Mouse (Mus musculus) cerebellum, adult 2 months (tissue): ENCODE measurements around the gene Shc1.

Source experiments
- CTCF ChIP-seq: fragments of 200-500 bp; IDR thresholded peaks from 2 replicates; pipeline ENCODE4 v1.5.1; 2011; ENCODE audit warnings: low read depth, mild to moderate bottlenecking, control low read depth, low read length, moderate library complexity, borderline replicate concordance; ENCODE audit not compliant: insufficient read depth
- POLR2A ChIP-seq: fragments of 200-500 bp; IDR thresholded peaks from 2 replicates; pipeline ENCODE4 v1.6.1; 2011; ENCODE audit warnings: low read length, control low read depth, borderline replicate concordance; ENCODE audit not compliant: insufficient read depth

GRCm38 (mm10) chr3:89373581-89374231 is 44.5 kb upstream of the Shc1 start:
- no peak for TF ChIP-seq CTCF
- TF ChIP-seq POLR2A, result no peak
